Mouse (Mus musculus): ENCODE results near the gene Bcl2l13.
A peak's percentile ranks its signal among the peaks of the same experiment; 100 is the strongest.
"Not testable (repeated sequence)": the region's sequence is repeated elsewhere in the genome, so short reads cannot be mapped to it uniquely, and the experiment has no call there.

Gene Bcl2l13

DNA sequence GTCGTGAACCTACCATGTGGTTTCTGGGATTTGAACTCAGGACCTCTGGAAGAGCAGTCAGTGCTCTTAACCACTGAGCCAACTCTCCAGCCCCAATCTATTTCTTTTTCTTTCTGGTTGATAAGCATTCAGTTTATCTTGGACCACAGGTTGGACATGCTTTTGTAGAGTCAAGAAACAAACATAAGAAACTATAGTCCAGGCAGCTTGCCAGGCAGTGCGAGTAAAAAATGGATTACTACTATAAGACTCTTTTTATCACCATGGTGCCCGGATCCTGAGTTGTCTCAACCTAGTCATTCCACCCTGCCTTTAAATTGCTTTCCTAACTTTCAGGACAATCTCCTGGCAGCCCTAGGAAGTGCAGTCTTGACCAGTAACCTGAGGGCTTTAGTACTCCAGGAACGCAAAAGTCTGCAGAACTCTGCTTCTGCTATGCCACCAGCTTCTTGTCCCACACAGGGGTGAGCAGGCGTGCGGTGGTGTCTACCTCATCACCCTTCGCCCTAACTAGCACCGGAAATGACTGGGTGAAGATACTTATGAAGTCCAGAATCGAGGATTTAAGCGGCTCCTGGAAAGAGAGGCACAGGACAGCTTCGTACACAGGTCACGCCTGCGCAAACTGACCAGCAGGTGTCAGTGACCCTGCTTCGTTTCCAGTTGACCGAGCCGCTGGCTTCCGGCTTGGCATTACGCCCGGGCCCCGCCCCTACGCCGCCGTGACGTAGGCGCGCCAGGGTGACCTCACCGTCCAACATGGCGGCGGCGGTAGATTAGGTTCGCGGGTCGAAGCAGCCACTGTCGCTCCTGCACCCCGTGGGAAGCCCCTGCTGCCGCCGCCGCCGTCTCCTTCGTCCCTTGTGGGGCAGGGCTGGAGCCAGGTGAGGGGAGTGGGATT, at the start of gene Bcl2l13:
Gene Bcl2l13, plus strand, starts transcription at position 739 of the 901 bp plus-strand sequence.
- peak; percentile 96 for DNase-seq (ENCODE audit: low read depth, low spot score)

DNA sequence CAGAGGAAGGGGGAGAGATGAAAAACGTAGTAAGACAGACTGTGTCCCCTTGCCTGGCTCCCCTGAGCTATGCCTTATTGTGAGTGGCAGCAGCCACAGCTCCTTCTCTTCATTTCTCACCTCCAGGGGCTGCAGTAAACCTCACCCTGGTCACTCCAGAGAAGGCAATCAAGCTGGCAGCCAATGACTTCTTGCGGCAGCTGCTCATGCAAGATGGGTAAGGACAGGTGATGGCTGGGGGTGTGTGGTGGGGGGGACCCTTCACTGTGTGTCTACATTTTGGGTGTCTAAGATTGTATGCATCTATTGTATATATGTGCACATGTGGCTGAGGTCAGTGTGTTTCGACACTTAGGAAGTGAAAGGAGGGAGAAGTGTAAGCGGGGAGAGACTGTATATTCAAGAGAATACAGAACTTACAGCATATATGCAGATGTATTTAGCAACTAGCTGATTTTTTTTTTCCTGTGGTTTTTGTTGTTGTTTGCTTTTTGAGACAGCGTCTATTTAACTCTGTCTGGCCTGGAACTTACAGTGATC, 47.9 kb upstream of the Bcl2l13 start:
- DNase-seq (ENCODE audit: low read depth, low spot score): no peak

DNA sequence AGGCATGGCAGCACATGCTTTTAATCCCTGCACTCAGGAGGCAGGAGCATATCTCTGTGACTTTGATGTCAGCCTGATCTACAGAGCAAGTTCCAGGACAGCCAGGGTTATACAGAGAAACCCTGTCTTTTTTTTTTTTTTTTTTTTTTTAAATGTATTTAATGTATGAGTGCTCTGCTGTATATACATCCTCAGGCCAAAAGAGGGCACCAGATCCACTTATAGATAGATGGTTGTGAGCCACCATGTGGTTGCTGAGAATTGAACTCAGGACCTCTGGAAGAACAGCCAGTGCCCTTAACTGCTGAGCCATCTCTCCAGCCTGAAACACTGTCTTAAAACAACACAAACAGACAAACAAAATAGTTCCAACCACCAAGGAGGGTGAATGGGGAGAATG, 47.1 kb upstream of the Bcl2l13 start:
- no peak for DNase-seq (ENCODE audit: low read depth, low spot score)

DNA sequence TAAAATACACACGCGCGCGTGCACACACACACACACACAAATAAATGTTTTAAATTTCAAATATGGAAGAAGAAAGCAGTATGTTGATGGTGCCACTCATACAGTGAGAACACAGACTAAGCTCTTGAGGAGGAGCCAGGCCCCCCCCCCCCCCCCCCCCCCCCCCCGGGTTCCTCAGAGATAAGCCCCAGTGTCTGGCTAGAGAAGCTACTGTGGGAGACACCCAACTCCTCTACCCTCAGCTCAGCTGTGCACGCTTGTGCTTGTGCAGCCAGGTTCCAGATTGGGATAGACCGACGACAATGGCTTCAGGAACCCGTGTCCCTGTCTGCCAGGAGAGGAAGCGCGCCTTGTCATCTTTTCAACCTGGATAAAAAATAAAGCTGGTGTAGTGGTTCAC, 45.9 kb upstream of the Bcl2l13 start:
- no peak for DNase-seq (ENCODE audit: low read depth, low spot score)

DNA sequence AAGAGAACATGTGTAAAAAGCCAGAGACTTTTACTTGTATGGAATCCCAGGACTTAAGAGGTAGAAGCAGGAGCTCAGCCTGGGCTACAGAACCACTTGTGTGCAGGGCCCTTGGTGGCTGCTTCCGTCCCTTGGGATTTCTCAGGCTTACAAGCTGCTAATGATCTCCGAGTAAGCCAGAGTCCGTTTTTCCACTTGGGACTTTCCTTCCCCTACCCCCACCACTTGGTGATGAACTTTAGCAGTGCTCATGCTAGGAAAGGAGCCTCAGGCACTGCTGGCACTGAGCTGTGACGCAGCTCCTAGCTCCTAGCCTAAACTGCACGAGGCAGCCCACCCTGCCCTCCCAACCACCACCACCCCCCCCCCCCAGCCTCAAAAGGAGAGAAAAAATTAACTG, 45.3 kb upstream of the Bcl2l13 start:
- no peak for DNase-seq (ENCODE audit: low read depth, low spot score)

DNA sequence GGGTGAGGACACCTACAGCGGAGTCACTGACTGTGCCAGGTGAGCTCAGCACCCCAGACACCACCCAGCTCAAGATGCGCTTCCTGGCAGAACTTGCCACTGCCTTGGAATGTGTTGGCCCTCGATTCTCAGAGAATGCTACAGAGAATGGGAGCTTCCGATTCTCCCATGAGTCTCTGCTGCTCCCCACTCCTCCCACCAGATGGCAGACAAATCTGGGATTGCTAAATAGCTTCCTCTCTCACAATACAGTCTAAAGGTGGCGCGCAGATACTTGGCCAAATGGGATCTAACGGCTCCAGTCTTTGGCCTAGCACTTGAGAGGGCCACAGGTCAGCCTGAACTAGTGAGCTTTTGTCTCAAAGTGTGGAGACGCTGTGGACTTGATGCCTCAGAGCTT, 43.1 kb upstream of the Bcl2l13 start:
- no peak for DNase-seq (ENCODE audit: low read depth, low spot score)

DNA sequence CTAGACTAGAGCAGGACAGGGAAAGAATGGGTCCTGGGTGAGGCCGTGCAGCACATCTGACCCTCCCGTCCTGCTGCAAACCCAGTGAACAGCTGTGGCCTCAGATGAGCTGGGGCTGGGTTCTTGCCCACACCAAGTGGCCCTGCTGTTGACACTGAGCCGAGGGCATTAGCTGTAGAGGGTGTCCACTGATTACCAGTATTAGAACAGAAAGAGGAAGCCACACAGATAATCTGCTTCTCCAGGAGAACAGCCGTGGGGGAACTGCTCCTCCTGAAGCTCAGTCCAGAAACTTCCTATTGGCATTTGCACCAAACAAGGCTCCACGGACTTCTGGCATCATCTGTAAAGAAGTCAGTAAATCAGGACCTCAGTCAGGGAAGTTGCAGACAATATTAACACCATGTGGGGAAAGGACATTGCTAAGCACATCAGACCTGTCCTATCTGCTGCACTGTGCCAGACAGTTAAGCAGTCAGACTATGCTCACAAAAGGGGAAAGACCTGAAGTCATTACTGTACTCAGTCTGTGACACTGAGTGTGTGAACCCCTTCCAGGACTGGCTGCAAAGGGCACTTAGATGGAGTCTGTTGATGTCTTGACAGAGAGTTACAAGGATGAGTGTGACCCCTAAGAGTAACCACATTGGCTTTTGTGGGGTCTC, 40.5 kb upstream of the Bcl2l13 start:
- DNase-seq (ENCODE audit: low read depth, low spot score): peak; percentile 62

DNA sequence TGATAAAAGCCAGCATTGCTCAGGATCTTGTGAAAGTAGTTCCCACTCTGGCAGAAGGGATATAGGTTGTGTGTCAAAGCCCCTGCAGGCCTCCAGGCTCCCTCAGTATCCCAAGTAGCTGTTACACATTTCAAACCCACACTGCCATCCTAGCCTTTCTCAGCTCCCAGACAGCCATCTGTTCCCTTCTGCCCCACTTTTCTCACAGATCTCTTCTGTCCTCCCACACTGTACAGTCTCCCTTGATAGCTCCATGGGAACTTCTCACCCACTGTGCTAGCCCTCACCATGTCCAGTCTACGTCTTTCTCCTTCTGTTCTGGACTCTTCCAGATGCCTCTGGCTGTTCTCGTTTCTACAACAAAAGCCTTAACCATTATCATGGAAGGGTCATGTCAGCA, 39.9 kb upstream of the Bcl2l13 start:
- no peak for DNase-seq (ENCODE audit: low read depth, low spot score)

DNA sequence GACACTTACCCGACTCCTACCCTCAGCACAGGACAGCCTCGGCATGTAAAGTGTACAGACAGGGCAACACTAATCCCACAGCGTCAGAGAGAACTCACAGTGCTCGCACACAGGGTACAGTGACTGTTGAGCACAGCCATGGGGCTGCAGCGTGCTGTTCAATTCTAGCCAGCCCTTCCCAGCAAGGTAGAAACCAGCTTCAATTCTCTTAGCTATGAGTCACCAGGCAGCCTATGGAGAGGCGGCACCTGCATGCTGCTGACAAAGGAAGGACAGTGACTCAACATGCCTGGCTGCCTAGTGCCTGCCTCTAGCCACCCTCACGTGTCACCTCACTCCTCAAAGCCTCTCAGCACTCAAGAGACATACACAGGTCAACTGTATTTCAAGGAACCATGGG, 38.0 kb upstream of the Bcl2l13 start:
- DNase-seq (ENCODE audit: low read depth, low spot score): no peak

DNA sequence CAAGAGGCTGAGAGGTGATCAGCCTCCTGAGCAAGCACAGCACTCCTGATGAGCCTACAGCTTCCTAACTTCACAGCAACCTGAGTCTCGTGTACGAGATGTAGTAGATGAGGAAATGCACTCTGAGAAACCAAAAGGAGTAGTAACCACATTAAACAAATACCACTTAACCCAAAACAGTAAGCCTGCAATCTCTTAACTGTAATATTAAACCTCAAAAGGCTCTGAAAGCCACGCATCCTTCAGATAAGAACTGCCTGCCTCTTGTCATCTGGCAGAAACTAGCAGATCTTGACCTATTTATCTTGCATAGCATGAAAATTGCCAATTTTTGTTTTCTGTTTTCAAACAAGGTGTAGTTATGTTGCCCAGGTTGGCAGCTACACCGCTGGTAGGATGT, 37.1 kb upstream of the Bcl2l13 start:
- no peak for DNase-seq (ENCODE audit: low read depth, low spot score)

DNA sequence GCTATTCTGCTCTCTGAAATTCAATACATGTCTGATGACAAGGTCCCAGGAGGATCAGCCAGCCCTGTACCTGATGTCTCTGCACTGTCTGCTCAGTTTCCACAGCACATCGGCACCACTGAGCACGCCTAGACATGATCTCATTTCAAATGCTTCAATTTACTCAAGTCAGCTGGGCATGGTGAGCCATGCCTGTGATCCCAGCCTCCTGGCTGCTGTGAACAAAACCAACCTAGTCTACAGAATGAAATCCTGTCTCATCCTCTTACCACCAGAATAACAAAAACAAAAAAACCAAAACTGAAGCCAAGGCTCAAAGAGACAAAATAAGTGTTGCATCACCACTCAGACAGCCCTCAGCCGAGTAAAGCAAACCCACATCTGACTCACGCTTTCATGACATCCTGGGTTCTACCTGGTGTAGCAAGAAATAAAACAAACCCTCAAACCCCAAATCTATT, 36.4 kb upstream of the Bcl2l13 start:
- DNase-seq (ENCODE audit: low read depth, low spot score): peak; percentile 31

DNA sequence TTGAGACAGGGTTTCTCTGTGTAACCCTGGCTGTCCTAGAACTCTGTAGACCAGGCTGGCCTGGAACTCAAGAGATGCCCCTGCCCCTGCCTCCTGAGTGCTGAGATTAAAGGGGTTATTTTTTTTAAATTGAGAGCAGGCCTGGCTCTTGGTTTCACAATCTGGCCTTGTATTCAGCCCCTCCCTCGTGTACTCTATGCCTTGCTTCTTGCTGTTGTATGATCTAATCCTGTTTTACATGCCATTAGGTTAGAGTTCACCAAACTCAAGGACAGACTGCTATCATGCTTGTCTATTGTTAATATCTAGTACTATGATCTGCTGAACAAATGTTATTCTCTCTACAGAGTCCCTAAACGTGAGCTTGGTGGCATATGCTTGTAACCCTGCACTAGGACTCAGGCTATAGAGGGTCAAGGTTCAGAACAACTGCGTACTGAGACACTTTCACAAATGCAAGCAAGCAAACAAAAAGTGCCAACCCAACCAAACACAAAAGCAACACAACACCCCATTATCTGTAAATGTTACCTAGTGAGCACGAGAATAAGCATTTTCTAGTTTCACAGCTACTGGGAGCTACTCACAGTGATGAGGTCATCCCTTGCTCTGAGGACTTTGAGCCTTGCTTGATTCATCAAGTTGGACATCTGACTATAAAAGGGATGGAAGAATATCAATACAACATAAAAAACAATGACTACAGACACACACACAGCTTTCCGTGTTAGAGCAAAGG, 28.8 kb upstream of the Bcl2l13 start:
- DNase-seq (ENCODE audit: low read depth, low spot score): no peak

DNA sequence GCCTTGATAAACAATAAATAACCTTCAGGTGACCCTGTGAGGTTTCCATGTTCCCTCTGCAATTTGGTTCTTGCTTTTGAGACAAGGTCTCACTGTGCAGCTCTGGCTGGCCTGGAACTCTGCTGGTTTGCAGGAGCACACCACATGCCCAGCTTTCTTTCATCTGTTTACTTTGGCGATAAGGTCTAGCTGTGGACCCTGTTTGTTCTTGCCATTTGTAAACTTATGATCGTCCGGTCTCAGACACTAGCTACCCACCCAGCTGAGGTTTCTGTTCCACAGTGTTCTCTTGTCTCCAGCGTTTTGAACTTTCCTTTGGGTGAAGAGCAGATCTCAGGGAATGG, 28.3 kb upstream of the Bcl2l13 start:
- DNase-seq (ENCODE audit: low read depth, low spot score): no peak

DNA sequence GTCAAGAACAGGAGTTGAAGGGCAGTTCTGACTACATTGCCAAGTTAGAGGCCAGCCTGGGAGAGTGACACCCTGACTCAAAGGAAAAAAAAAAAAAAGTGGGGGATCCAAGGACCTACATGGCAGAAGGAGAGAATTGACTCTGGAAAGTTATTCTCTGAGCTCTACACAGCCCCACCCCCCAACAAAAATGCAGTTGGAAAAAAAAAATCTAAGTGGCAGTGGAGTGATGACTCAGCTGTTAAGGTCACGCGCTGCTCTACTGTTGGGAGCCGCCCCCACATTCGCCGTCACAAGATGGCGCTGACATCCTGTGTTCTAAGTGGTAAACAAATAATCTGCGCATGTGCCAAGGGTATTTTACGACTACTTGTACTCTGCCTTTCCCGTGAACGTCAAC, 24.0 kb upstream of the Bcl2l13 start:
- not testable (repeated sequence) for DNase-seq (ENCODE audit: low read depth, low spot score)

DNA sequence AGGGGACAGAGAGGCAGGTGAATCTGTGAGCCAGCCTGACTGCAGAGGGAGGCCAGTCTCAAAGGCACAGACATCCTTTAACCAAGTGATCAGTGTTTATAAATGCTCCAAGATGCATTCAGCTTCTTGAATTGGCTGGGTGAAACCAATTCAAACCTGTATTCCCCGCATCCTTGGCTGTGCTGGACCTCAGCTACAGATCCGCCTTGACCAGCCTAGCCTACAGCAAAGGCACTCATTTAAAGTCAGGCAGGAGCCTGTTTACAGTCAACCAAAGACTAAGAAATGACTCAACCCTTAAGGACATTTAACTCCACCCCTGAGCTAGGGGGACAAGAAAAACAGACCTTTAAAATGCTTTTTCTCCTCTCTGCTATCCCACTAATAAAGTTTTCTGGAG, 16.7 kb upstream of the Bcl2l13 start:
- no peak for DNase-seq (ENCODE audit: low read depth, low spot score)

DNA sequence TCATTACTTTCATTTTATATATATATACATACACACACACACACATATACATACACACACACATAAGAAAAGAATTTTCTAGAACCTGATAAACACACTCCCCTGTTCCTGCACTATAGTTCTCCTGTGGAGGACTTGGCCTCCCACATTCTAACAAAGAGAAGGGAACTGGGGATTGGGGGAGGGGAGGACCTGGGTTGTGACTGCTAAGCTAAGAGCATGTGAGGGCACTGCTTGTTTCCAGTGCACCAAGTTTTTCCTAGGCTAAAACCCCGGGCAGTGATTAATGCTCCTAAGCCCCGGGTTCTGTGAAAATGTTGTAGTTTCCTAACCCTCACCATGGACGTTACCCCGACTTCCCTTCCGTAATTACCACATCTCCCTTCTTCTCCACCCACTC, 15.9 kb upstream of the Bcl2l13 start:
- DNase-seq (ENCODE audit: low read depth, low spot score): no peak

DNA sequence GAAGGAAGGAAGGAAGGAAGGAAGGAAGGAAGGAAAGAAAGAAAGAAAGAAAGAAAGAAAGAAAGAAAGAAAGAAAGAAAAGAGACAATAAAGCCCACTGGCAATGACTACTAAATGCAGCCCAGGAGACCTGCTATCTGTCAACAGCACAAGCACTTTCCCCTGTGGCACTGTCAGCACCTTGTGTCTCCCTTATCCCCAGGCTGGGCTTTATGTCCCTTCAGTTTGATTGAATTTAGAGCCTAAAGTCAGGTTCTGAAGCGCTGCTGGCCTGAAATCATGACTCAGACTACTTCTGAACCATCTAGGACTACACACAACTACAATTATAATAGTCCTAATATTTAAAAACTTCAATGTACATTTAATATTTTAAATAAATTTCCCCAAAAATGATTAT, 15.1 kb upstream of the Bcl2l13 start:
- DNase-seq (ENCODE audit: low read depth, low spot score): no peak

DNA sequence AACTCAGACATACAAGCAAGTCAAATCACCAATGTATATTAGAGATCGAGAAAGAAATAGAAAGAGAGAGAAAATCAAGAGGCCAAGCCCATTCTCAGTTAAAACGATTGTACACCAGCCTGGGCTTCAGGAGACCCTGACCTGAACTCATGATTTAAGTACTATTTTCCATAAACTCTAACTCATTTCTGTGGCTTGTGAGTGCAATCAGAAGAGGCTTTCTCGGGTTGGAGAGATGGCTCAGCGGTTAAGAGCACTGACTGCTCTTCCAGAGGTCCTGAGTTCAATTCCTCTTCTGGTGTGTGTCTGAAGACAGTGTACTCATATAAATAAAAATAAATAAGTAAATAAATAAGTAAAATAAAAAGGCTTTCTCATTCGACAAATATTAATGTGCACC, 14.3 kb upstream of the Bcl2l13 start:
- no peak for DNase-seq (ENCODE audit: low read depth, low spot score)

DNA sequence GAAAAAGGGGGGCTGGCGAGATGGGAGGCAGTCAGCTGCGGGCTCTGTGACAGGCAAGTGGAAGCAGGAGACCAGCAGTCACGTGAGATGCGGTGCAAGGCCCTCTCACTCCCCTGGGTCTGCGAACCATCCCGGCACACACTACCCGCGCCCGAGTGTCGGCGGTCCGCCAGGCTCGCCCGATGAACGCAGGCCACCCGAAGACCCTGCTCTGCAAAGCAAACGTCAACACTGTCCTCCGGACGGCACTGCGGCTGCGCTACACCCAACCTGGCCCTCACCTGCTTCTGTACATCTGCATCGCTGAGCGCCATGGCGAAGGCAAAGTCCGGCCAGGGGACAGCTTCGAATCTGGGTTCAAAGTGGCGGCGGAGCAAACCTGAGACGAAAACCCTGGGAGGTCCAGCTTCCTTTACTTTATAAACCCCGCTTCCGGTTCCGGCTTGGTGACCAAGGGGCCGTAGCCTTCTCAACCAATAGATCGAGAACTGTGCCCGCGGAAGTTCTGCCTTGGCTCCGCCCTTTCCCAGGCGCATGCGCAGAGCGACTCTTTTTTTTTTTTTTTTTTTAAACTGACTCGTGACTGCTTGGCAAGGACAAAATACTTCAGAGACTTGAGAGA, 13.6 kb upstream of the Bcl2l13 start, which contains the start of gene Atp6v1e1:
Gene Atp6v1e1, minus strand, starts transcription at position 487 of the 622 bp plus-strand sequence.
- peak; percentile 97 for DNase-seq (ENCODE audit: low read depth, low spot score)

DNA sequence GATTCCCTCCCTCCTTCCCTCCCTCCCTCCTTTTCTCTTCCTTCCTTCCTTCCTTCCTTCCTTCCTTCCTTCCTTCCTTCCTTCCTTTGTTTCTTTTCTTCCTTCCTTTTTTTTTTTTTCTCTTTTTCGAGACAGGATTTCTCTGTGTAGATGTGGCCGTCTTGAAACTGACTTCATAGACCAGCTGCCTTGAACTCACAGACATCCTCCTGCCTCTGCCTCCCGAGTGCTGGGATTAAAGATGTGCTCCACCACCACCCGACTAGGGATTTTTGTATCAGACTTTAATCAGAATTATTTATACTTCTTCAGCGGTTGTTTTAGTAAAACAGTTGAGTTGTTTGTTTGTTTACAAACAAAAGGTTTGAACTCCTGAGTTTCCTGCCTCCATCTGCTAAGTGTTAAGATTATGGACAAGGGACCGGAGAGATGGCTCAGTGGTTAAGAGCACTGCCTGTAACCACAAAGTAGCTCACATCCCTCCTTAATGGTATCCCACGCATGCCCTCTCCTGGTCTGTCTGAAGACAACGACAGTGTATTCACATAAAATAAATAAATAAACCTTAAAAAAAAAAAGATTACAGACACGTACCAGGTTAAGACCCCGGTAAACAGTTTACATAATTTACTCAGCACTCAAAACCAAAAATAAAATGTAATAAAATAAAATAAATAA, 12.9 kb upstream of the Bcl2l13 start:
- DNase-seq (ENCODE audit: low read depth, low spot score): peak; percentile 40

DNA sequence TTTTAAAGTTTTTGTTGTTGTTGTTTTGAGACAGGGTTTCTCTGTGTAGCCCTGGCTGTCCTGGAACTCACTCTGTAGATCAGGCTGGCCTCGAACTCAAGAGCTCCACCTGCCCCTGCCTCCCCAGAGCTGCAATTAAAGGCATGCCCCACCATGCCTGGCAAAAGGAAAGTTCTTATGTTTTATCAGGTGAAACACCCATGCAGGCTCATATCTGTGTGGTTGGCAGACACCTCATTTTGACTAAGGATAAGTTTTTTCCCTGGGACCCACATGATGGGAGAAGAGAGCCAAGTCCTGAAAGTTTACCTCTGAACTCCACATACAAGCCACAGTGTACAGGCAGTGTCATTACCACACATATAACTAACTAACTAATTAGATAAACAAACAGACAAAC, 6.0 kb upstream of the Bcl2l13 start:
- no peak for DNase-seq (ENCODE audit: low read depth, low spot score)

Data from skeletal muscle tissue, adult 2 months (tissue).